Mouse (Mus musculus) embryo, embryonic 9.5 days (tissue): ENCODE results near the gene Pld4.

ENCODE experiments used
- DNase-seq: peaks from one replicate; pipeline ENCODE4 v3.0.0-alpha.2; 2017; ENCODE audit errors: extremely low spot score

The Pld4 gene

DNA sequence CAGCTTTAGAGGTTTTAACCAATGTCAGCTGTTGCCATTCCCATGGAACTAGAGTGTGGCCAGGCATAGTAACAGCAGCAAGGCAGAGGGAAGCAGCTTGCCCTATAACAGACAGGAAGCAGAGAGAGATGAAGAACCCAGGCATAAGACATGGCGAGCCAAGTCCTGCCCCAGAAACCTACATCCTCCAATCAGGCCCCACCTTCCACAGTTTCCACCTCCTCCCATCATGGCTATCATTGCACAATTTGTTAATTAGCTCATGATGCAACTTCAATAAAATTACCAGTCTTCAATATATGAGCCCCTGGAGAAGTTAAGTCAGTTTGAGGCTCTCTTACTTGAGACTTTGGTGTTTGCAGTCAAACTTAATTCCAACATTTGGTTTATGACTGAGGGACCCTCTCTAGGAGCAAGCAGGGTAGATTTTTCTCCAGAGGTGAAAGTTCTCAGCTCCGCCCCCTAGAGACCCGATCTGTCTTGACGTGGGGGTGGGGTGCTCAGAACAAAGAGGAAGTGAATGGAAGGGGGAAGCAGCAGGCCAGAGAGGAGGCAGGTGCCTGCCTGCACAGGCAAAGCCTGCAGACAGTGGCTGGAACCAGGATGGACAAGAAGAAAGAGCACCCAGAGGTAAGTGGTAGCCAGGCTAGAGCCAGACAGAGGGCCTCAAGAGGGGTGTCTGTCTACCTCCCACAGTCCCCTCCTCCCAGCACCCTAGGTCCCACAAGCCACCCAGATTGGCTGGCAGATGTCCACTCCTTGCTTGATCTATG, at the start of gene Pld4:
Gene Pld4, plus strand, starts transcription at position 502 of the 773 bp plus-strand sequence.
- DNase-seq = no peak

DNA sequence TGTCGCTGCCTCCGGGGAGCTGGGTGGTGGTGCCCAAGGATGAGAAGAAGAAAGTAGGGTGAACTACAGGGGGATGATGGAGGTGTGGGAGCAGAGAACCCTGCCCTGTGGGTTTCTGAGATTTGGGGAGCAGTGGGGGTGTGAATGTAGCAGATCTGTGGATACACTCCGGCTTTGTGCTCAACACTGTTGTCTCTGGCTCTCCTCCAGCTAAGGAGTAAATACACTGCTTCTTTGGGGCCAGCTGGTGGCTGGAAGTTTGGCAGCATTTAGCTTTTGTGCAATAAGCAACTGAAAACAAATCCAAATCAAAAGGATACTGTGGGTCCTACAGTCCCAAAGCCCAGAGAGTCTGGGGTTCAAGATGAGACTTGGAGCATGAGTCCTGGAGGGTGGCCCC, 46.5 kb upstream of the Pld4 start:
- DNase-seq = no peak

DNA sequence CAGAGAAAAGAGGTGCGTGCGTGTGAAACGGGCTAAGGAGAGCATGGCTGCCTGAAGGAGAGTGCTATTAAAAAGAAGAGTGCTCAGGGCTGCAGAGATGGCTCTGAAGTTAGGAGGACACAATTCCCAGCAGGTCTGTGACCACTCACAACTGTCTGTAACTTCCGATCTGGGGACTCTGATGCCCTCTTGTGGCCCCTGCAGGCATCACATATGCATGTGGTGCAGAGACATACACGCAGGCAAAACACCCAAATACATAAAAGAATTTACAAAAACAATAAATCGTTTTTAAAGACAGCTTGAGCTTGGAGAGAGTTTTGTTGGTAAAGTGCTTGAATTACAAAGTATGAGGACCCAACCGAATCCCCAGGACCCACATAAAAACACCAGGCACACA, 43.3 kb upstream of the Pld4 start:
- peak; percentile 63 for DNase-seq

DNA sequence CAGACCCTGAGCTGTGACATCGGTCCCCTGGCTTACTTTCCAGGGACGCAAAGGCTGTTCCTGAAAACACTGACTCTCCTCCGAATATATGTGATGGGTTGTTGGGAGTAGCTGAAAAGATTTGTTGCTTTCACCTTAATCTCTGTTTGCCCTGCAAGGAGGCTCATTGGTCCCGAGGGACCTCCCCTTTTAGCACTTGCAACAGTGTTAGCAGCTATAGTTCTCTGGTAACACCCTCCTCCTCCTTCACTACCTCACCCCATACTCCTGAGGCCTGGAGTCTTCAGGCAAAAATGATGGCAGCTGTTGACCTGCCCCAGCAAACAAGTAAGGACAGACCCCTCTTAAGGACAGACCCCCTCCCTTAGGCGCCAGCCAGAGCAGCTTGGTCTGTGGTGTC, 41.5 kb upstream of the Pld4 start:
- DNase-seq = no peak

DNA sequence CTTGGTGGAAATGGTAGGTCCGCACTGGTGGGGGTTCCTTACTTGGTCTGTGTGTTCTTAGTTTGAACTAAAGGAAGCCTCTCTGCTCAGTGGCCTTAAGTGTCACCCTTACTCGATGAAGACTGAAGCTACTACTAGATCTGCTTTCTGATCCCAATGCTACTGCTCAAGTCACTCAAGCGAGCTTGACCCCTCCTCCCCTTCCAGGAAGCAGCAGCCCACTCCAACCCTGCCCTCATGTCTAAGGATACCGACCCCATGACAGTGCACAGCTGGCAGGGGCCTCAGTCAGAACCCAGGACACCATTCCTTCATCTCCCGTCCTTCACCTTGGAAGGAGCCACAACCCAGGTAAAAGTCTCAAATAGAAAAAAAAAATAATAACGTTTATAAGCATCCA, 40.2 kb upstream of the Pld4 start, which contains the start of gene Cep170b:
Gene Cep170b, plus strand, starts transcription at position 240 of the 400 bp plus-strand sequence.
- no peak for DNase-seq

DNA sequence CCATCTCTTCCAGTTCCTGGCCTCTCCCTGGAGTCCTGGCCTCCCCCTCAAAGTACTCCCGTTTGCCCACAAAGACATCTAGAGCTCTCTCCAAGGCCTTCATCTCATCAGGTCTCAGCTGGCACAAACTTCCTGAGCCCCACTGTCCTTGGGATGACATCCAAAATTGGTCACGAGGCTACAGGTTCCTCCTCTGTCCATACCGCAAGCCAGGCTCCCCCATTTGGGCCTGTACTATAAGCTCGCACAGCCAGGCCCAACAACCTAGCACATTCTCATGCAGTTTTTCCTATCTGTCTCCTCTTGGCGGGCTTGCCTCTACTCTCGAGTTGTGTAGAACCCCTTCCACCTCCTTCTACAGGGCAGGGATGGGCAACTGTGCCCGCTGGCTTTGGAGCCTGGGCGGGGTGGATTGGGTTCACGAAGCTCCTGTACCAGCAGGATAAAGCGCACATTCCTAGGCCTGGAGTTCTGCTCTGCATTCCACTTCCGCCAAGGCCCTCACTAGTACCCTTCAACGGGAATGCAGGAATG, 39.5 kb upstream of the Pld4 start:
- peak; percentile 29 for DNase-seq

DNA sequence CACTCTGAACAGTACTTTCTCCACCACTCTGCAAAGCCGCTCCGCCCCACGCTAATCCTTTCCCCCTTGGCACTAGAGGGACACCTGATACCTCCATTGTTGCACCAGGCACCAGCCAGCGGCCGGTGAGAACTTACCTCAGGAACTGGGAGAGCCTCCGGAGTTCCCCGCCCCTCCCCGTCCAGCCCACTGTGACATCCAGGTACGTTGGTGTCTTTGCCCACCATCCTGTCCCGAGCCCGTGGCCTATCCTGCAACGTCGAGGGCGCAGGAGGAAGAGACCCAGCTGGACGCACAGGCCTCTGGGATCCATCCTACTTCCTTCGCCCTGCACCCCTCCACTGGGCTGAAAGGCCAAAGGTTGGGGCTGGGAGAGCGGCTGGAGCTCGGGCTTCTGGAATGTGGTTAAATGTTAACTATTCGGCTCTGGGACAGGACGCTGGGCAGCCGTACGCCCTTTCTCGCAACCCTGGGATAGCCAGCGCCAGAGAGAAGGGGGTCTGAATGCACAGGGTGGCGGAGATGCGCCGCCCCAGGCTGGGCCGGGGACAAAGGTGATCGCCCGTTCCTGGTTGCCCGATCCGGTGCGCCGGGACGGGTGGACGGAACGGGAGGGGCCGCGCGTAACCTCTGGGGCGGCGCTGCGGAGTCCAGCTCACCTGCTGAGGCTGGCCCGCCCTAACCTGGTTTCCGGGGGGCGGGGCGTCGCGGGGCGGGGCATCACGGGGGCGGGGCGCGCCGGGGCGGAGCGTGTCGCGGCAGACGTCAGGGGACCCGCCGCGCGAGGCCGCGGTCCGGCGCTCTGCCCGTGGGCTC, 38.8 kb upstream of the Pld4 start:
- DNase-seq = peak; percentile 80

DNA sequence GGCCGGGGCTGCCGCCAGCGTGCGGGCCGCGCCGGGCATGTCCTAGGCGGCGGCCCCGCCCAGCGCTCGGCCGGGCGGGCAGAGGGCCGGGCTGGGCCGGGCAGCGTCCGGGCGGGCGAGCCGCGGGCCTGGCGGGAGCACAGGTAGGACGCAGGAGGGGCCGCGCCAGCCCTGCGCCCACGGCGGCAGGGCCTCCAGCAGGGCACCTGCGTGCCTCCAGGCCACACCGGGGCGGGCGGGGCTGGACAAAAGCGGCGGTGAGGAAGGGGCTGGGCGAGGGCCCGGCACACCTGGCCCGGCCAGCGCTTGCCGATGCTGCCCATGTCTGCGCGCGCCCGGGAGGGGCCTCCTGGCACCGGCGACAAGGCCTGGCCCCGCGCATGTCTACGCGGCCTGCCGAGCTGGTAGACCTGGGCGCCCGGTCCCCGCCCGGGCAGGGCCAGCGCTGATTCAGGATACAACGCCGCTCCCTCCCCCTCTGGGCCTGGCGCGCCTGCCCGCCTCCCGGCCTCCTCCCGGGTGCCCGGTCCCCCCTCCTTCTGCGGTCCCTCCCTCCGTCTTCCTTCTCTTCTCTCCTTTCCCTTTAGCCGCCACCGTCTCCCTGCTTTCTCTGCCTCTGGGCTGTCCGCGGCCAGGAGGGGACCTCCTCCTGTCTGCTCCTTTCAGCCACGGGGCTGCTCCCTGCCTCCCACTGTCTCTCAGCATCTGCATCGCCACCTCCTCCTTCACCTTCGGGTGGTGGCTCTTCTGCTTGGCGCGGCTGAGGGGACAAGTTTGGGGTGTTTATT, 38.0 kb upstream of the Pld4 start:
- peak; percentile 48 for DNase-seq

DNA sequence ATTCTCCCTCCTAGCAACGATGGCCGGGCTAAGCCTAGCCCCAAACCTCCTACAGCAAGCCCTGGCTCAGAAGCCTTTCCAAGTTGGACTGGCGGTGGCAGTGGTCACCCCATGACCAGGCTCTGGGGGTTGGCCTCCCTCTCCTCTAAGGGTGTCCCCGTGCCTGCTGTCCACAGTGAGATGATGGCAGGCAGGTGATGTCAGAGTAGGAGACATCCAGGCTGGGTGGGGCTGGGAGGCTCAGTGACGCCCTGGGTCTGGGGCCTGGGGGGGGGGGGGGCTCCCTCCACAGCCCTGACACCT, 37.5 kb upstream of the Pld4 start:
- no peak for DNase-seq

DNA sequence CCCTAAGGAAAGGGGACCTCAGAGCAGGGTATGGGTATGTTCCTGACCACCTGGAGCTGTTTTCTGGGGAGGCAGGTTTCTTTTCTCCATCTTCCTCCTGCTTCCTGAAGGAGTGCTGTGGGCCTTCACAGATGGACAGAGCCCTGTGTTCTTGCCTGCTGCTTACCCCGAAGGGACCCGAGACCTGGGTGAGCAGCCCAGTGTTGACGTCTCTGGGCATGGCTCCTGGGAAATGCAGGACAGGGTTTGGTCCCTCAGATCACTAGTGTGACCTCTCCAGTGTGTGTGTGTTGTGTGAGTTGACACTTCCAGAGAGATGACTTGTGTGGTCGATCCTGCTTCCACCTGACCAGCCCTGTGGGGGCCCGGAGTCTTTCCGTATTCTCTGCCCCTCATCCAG, 37.0 kb upstream of the Pld4 start:
- no peak for DNase-seq

DNA sequence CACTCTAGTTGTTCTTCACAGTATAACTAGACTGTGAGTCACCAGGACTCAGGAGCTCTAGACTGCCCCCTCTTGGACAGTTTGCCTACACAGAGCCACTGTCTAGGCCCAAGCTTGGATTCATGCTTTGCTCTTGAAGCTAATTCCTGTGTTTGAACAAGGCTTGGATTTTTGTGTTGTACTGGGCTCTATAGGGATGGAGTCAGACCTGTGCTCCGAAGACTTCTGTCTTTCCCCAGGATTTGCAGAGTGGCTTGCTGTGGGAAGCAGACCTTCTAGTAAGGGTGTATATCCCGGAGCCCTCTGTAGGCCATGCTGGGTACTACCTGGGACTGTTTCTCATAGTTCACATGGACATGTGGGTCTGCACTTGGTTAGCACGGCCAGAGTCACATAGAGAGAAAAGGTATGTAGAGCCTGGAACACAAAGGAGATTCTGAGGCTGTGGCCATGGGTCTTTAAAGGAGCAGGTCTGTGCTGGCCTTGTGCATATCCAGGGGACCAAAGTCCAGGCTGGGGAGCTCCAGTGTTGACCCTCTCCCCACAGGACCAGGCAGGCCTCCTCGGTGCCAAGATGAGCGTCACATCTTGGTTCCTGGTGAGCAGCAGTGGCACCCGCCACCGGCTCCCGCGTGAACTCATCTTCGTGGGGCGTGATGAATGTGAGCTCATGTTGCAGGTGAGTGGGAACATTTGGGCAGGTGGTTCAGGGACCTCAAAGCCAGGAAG, 36.2 kb upstream of the Pld4 start:
- DNase-seq = peak; percentile 77

DNA sequence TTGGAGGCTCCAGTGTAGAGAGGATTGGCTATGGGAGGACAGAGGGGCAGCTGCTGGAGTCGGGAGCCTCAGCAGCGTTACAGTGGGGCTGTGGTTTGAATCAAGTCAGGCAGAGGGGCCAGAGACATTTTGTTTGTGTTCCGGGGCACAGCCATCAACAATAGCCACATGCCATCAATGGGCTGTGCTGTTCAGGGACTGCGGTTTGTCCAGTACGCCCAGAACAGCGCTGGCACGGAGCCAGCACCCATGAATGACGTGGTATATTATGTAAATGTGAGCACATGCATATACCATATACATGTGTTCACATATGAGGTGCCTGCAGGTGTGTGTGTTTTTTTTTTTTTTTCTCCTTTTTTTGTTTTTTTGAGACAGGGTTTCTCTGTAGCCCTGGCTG, 32.7 kb upstream of the Pld4 start:
- DNase-seq = no peak

DNA sequence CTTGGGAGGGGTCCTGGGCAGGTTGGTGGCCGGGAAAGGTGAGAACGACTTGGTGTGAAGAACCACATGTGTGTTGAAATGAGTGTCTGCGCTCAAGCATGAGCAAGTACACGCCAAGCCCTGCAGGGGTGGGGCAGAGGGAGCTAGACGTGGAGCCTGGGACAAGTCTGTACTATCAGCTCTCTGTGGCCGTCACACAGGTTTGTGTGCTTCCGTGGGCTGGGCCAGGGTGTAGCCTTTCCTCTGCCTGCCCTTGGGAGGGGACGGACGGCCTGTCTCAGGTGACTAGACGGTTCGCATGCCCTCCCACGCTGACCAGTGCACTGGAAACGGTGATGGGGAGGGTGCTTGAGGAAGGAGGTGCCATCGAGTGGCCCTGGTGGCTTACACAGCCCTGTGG, 29.6 kb upstream of the Pld4 start:
- DNase-seq = no peak

DNA sequence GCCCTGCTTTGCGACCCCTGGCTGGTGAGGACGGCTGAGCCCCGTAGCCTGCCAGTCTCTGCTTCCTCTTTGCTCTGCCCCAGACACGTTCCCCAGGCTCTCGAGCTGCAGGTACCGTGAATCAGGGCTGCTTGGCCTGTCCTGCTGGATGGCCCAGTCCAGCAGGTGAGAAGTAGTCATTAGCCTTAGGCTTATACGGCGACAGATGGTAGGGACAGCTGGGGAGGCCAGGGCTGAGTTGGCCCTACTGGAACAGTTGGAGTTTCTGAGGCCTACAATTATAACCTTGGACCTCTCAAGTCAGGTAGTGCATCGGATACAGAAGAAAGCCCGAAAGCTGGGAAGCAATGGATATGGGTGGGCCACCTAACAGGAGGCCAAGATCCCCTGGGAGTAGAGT, 27.9 kb upstream of the Pld4 start:
- DNase-seq = no peak

DNA sequence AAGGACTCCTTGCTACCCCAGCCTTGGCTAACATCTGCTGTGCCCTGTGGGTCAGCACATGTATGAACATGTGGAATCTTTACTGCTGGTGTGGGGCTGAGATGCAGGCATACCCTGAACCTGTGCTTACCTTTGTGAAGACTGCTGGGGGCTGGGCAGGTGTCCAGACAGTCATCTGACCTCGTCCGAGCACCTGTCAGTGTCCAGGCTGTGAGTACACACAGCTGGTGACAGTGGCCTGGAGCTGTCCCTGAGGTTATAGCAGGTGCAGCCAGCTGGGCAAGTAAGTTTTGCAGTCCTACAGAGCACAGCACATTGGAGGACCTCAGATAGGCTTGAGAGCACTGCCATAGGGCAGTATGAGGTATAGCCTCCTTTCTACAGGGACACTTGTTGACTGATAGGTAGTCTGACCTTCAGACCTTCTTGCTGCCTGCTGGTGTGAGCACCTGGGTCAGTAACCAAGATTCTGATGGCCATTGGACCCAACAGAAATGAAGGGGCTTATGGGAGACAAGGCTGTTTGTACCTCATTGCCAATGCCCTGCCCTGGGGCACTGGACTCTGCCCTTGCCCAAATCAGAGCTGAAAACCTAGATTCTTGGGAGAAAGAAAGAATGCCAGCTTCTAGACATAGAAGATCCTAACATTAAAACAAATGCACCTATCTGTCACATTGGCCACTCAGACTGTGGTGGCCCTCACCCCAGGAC, 26.2 kb upstream of the Pld4 start:
- DNase-seq = no peak

DNA sequence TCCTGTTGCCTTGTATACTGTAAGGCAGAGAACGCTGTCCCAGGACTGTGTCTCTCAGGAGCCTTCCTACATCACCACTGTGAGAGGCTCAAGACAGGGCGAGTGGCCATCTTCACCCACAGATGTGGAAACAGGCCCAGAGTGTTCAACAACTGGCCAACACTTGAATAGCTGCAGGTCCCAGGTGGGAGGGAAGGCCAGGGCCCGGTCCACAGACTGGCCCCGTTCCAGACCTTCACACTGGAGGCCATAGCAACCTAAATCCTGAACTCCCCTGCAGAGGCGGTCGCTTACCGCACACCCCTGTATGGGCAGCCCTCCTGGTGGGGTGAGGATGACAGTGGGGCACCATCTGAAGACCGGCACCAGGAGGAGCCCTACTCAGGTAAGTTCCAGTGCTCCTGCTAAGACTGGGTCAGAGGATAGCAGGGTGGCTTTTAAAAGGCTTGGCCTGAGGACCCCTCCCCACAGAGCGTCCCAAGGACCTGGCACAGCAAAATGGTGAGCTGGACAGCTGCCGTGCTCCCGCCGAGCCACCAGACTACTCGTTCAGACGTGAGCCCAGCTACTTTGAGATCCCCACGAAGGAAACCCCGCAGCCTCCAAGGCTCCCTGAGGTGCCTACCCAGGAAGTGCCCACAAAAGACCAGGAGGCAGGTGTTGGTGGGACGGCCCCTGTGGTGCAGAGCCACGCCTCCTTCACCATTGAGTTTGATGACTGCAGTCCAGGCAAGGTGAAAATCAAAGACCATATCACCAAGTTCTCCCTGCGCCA, 25.4 kb upstream of the Pld4 start:
- DNase-seq = no peak

DNA sequence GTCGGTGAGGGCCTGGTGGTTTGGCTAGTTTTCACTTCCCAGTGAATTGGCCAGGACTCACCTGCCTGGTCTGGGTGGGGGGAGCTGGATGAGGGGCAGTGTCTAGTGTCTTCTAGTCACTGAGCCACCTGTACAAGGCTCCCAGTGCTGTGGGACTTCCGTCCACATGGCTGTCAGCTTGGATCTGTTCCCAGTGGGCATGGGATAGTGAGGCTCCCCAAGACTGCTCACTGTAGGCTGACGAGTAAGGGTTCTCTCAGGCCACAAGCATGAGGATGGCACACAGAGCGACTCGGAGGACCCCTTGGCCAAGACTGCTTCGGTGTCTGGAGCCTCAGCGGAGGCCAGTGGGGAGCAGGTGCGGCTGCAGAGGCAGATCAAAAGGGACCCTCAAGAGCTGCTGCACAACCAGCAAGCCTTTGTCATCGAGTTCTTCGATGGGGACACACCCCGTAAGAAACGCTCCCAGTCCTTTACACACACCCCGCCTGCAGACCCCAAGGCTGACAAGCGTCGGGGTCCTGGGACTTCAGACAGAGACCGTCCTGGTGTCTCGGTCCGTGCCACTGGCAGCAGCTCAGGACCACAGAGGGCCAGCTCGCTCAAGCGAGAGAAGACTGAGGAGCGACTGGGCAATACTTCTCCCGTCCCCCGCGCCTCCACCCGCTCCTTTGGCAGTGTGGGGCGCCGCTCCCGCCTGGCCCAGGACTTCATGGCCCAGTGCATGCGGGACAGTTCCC, 24.4 kb upstream of the Pld4 start:
- no peak for DNase-seq

DNA sequence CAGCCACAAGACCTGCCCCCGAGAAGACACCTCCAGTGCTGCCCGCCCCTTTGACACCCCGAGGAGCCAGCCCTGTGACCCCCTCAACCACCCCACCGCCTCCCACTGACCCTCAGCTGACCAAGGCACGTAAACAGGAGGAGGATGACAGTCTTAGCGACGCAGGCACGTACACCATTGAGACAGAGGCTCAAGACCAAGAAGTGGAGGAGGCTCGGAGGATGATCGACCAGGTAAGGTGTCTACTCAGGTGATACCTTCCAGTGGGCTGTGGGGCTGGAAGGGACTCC, 23.9 kb upstream of the Pld4 start:
- DNase-seq = no peak

DNA sequence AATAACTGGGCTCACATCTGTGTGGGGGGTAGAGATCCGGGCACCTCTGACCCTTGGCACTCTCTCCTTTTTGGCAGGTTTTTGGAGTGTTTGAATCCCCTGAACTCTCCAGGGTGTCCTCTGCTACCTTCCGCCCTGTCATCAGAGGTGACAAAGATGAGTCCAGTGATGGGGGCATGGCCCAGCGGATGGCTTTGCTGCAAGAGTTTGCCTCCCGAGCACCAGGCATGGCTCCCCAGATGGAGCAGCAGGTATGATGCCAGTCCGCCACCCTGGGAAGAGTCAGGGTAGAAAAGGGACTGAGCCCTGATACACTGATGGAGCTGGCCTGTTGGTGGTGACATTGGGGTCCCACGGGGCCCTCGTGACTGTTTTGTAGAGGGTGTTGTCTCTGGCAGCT, 23.4 kb upstream of the Pld4 start:
- no peak for DNase-seq

DNA sequence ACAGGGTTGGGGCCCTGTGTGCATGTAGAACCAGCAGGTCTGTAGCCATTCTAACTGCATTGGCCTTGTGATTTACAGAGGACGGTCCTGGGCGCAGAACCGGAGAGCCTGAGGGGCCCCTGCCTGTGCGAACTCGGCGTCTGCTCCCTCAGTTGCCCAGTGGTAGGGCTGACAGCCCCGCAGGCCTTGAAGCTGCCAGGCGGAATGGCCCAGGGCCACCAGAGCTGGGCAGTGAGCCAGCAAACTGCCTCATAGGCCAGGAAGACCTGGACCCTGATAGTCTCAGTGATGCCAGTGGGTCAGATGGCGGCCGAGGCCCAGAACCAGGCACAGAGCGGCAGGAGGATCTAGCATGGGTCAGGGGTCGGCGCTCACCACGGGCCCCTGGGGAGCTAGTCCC, 22.7 kb upstream of the Pld4 start:
- DNase-seq = no peak
